Mouse (Mus musculus) intestine, embryonic 16.5 days (tissue): ENCODE results near the gene Olfr561. TPM values are rescaled to one million over a fixed set of nuclear protein-coding genes. Genes with fewer than 3 reads are reported as not detected.

ENCODE experiments used
- ATAC-seq: fragments of 200-750 bp; cut with Nextera tagmentation; 2 replicates; pipeline ENCODE4 v1.8.0; 2017; ENCODE audit warnings: moderate TSS enrichment, moderate library complexity
- H3K27ac ChIP-seq: fragments of 300-500 bp; sonication (generic); 2 replicates; pipeline ENCODE4 v1.5.1; 2014; ENCODE audit warnings: mild to moderate bottlenecking, low read length
- H3K27me3 ChIP-seq: fragments of 300-500 bp; sonication (generic); replicated peaks from 2 replicates; pipeline ENCODE4 v1.6.1; 2014; ENCODE audit warnings: low read length, control low read depth, mixed read lengths; ENCODE audit not compliant: control insufficient read depth, insufficient read depth
- H3K36me3 ChIP-seq: fragments of 300-500 bp; sonication (generic); 2 replicates; pipeline ENCODE4 v1.6.1; 2014; ENCODE audit warnings: low read length, control low read depth; ENCODE audit not compliant: control insufficient read depth, insufficient read depth
- H3K4me1 ChIP-seq: fragments of 300-500 bp; sonication (generic); 2 replicates; pipeline ENCODE4 v1.6.1; 2014; ENCODE audit warnings: low read length, control low read depth, mixed read lengths; ENCODE audit not compliant: control insufficient read depth, insufficient read depth
- H3K4me2 ChIP-seq: fragments of 300-500 bp; sonication (generic); 2 replicates; pipeline ENCODE4 v1.6.1; 2014; ENCODE audit warnings: low read depth, low read length, control low read depth
- H3K4me3 ChIP-seq: fragments of 300-500 bp; sonication (generic); 2 replicates; pipeline ENCODE4 v1.5.1; 2014; ENCODE audit warnings: mild to moderate bottlenecking, low read length
- H3K9ac ChIP-seq: fragments of 300-500 bp; sonication (generic); 2 replicates; pipeline ENCODE4 v1.6.1; 2014; ENCODE audit warnings: low read depth, low read length
- H3K9me3 ChIP-seq: fragments of 300-500 bp; sonication (generic); 2 replicates; pipeline ENCODE4 v1.6.1; 2016; ENCODE audit warnings: low read length, control low read depth; ENCODE audit not compliant: control insufficient read depth
- WGBS: fragments of 180-500 bp; shearing (Covaris S2); extraction: QIAGEN DNeasy Blood & Tissue Kit; methylation state at CpG from one replicate; pipeline ENCODE4 v1.1.7; 2014; 5-methylcytosine and 5-hydroxymethylcytosine counted together
- polyA plus RNA-seq: library from polyadenylated mRNA; unstranded; fragments of >200 nt; fragmentation: Nextera tagmentation; extraction: Ambion mirVana; gene quantifications from 2 replicates; pipeline ENCODE4 v1.2.1, GENCODE M21; 2015

Olfr561 gene
- not detected in 2 replicates for polyA plus RNA-seq

- no peaks in the 10 kb centered on the region for H3K27me3 ChIP-seq
- no peak within 1 kb of the TSS for H3K9ac ChIP-seq
- 74% methylated on average over 2 of the region's 2 CpGs for WGBS
- H3K4me1 ChIP-seq, result no peaks in the 10 kb centered on the region
- no peaks in the 10 kb centered on the region for H3K9me3 ChIP-seq
- H3K36me3 ChIP-seq, result no peaks in the 10 kb centered on the region
- no peak within 1 kb of the TSS for H3K4me3 ChIP-seq
- H3K4me2 ChIP-seq, result no peak within 1 kb of the TSS
- ATAC-seq, result no peak
- no peak within 1 kb of the TSS for H3K27ac ChIP-seq
Measured at GRCm38 (mm10) chr7:102770921-102771320, at the start of gene Olfr561. Olfr561 (plus strand) TSS chr7:102771221.

DNA sequence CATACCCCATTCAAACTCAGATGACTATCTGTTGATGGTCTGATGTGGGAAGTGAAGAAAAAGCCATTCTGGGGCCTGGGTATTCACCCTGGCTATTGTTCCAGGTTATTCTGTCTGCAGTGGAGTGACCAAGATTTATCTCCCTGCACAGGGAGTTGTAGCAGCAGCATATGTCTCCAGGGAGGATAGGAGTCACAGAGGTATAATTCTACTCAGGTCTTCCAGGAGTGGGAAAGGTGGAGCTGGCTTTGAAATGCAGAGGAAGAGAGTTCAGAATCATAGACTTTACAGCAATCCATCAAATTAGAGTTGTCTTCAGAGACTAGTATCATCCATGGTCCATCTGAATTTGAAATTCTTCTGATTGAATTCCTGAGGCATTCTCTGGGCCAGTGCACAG is 43.6 kb upstream of the Olfr561 start, which contains the start of gene Olfr559:
Gene Olfr559, minus strand, starts transcription at position 101 of the 400 bp plus-strand sequence.
- Histone ChIP-seq H3K4me2 (no peak within 1 kb of the TSS), H3K27ac (no peak within 1 kb of the TSS), H3K9me3 (no peaks in the 10 kb centered on the region), H3K9ac (no peak within 1 kb of the TSS), H3K27me3 (no peaks in the 10 kb centered on the region), H3K4me3 (no peak within 1 kb of the TSS), H3K36me3 (no peaks in the 10 kb centered on the region), H3K4me1 (no peaks in the 10 kb centered on the region)
- no peak for ATAC-seq

DNA sequence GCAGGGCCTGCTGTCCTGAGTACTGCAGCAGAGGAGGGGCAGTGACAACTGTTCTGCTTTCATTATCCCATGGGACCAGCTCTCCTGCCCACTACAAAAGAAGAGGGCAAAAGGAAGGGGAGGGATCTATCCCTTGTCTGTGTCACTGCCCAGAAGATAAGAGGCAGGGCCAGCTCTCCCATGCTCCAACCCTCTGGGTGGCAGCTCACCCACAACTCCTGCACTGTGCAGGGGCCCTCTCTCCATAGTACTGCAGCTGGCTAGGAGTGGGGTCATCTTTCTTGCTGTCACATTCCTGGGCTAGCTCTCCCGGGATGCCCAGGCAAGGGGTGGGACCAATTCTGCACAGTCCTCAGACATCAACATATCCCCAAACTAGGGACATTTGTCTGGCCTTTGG is 37.2 kb upstream of the Olfr561 start:
- Histone ChIP-seq H3K4me1 (no peaks in the 10 kb centered on the region), H3K27ac (no peak overlapping the region), H3K9me3 (no peaks in the 10 kb centered on the region), H3K27me3 (no peaks in the 10 kb centered on the region), H3K36me3 (no peaks in the 10 kb centered on the region), H3K4me2 (no peak overlapping the region), H3K4me3 (no peak overlapping the region), H3K9ac (no peak overlapping the region)
- WGBS, result 44% methylated on average over 1 of the region's 1 CpGs
- no peak for ATAC-seq

DNA sequence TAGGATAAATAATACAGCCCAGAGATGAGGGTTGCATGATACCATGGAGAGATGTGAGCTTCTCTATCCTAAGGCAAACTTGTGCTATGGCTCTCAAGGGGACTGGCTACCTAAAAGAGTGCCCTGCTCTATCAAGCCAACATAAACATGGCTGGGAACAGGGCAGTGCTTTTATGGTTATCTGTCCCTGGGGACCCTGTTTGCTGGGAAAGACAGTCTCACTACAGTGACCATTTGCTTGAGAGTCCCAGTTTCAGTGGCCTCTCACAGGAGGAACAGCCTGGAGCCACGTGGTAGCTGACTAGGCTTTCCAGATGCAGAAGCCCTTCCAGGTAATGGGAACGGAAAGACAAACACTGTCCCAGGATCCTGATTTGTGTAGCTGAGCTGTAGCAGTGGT is 33.3 kb upstream of the Olfr561 start:
- no peaks in the 10 kb centered on the region for H3K4me1 ChIP-seq
- no peak overlapping the region for H3K4me3 ChIP-seq
- no peaks in the 10 kb centered on the region for H3K27me3 ChIP-seq
- H3K27ac ChIP-seq, result no peak overlapping the region
- H3K36me3 ChIP-seq, result no peaks in the 10 kb centered on the region
- H3K9me3 ChIP-seq, result no peaks in the 10 kb centered on the region
- no peak overlapping the region for H3K9ac ChIP-seq
- no peak for ATAC-seq
- no peak overlapping the region for H3K4me2 ChIP-seq
- 36% methylated on average over 2 of the region's 2 CpGs for WGBS

- Histone ChIP-seq H3K9ac (no peak overlapping the region), H3K9me3 (no peaks in the 10 kb centered on the region), H3K4me2 (no peak overlapping the region), H3K4me3 (no peak overlapping the region), H3K27me3 (no peaks in the 10 kb centered on the region), H3K36me3 (no peaks in the 10 kb centered on the region), H3K27ac (no peak overlapping the region), H3K4me1 (no peaks in the 10 kb centered on the region)
- no peak for ATAC-seq
- WGBS, result 15% methylated on average over 1 of the region's 1 CpGs
Measured at GRCm38 (mm10) chr7:102752086-102752485, 18.9 kb upstream of the Olfr561 start.

DNA sequence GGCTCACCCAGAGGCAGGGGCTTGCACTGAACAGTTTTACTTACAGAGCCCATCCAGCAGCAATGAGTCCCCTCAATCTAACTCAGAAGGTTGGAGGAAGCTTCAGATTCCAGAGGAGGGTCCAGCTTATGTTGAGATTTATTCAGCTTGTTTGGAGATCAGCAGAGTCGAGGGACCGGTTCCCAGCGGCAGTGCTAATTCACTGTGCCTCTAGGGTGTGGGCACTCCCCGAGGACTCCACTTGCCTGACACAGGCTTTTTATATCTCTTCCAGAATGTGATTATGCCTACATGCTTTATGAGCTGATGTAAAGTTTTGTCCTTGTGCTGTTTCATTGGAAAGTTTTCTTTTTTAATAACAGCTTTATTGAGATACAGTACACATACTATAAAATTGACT is 11.8 kb upstream of the Olfr561 start, which contains the start of the genes Olfr560 and Olfr78:
Gene Olfr560, minus strand, starts transcription at position 101 of the 400 bp plus-strand sequence.
Gene Olfr78, minus strand, starts transcription at position 206 of the 400 bp plus-strand sequence.
- H3K4me3 ChIP-seq, result no peak within 1 kb of the TSS
- ATAC-seq, result no peak
- H3K27ac ChIP-seq, result no peak within 1 kb of the TSS
- H3K36me3 ChIP-seq, result no peaks in the 10 kb centered on the region
- no peaks in the 10 kb centered on the region for H3K9me3 ChIP-seq
- H3K9ac ChIP-seq, result no peak within 1 kb of the TSS
- H3K4me1 ChIP-seq, result no peaks in the 10 kb centered on the region
- WGBS, result 68% methylated on average over 4 of the region's 4 CpGs
- H3K4me2 ChIP-seq, result no peak within 1 kb of the TSS
- no peaks in the 10 kb centered on the region for H3K27me3 ChIP-seq

- H3K36me3 ChIP-seq, result no peaks in the 10 kb centered on the region
- H3K9ac ChIP-seq, result no peak within 1 kb of the TSS
- no peak within 1 kb of the TSS for H3K4me2 ChIP-seq
- no peak within 1 kb of the TSS for H3K4me3 ChIP-seq
- H3K4me1 ChIP-seq, result no peaks in the 10 kb centered on the region
- no peaks in the 10 kb centered on the region for H3K27me3 ChIP-seq
- ATAC-seq, result no peak
- no peaks in the 10 kb centered on the region for H3K9me3 ChIP-seq
- no peak within 1 kb of the TSS for H3K27ac ChIP-seq
Measured at GRCm38 (mm10) chr7:102803180-102803579, 32.2 kb downstream of the Olfr561 start, which contains the start of gene Olfr564. Olfr564 (plus strand) TSS chr7:102803480.

Other genes with a start within 250 kb of the Olfr561 start
- not detected in 2 replicates for gene Olfr547, start 236.5 kb upstream of the Olfr561 start, polyA plus RNA-seq
- not detected in 2 replicates for gene Olfr548-ps1, start 230.3 kb upstream of the Olfr561 start, polyA plus RNA-seq
- not detected in 2 replicates for gene Olfr549, start 221.4 kb upstream of the Olfr561 start, polyA plus RNA-seq
- gene Trim21, start 205.7 kb upstream of the Olfr561 start, polyA plus RNA-seq, result 0.32 and 0.50 TPM in 2 replicates
- gene Olfr550, start 199.8 kb upstream of the Olfr561 start, polyA plus RNA-seq, result not detected in 2 replicates
- gene Olfr551, start 179.3 kb upstream of the Olfr561 start, polyA plus RNA-seq, result not detected in 2 replicates
- gene Olfr552, start 173.5 kb upstream of the Olfr561 start, polyA plus RNA-seq, result not detected in 2 replicates
- not detected in 2 replicates for gene Olfr553, start 153.0 kb upstream of the Olfr561 start, polyA plus RNA-seq
- gene Olfr554, start 132.8 kb upstream of the Olfr561 start, polyA plus RNA-seq, result not detected in 2 replicates
- not detected in 2 replicates for gene Olfr555, start 112.4 kb upstream of the Olfr561 start, polyA plus RNA-seq
- gene Olfr556, start 106.3 kb upstream of the Olfr561 start, polyA plus RNA-seq, result not detected in 2 replicates
- gene Trim68, start 83.9 kb upstream of the Olfr561 start, polyA plus RNA-seq, result 9.3 and 9.6 TPM in 2 replicates
- gene Olfr557, start 75.3 kb upstream of the Olfr561 start, polyA plus RNA-seq, result not detected in 2 replicates
- gene Olfr558, start 69.0 kb upstream of the Olfr561 start, polyA plus RNA-seq, result 0.22 and 0.26 TPM in 2 replicates
- gene Olfr33, start 52.2 kb upstream of the Olfr561 start, polyA plus RNA-seq, result not detected in 2 replicates
- not detected in 2 replicates for gene Olfr559, start 43.7 kb upstream of the Olfr561 start, polyA plus RNA-seq
- gene Olfr560, start 11.9 kb upstream of the Olfr561 start, polyA plus RNA-seq, result not detected in 2 replicates
- gene Olfr78, start 11.8 kb upstream of the Olfr561 start, polyA plus RNA-seq, result 0.39 and 0.58 TPM in 2 replicates
- not detected in 2 replicates for gene Olfr564, start 32.3 kb downstream of the Olfr561 start, polyA plus RNA-seq
- gene Olfr566, start 87.5 kb downstream of the Olfr561 start, polyA plus RNA-seq, result not detected in 2 replicates
- not detected in 2 replicates for gene Olfr568, start 105.9 kb downstream of the Olfr561 start, polyA plus RNA-seq
- not detected in 2 replicates for gene Olfr569, start 119.7 kb downstream of the Olfr561 start, polyA plus RNA-seq
- not detected in 2 replicates for gene Olfr570, start 123.4 kb downstream of the Olfr561 start, polyA plus RNA-seq
- gene Olfr571, start 146.3 kb downstream of the Olfr561 start, polyA plus RNA-seq, result not detected in 2 replicates
- not detected in 2 replicates for gene Olfr572, start 153.2 kb downstream of the Olfr561 start, polyA plus RNA-seq
- not detected in 2 replicates for gene Olfr573-ps1, start 171.4 kb downstream of the Olfr561 start, polyA plus RNA-seq
- not detected in 2 replicates for gene Olfr574, start 177.2 kb downstream of the Olfr561 start, polyA plus RNA-seq
- not detected in 2 replicates for gene Olfr575, start 187.6 kb downstream of the Olfr561 start, polyA plus RNA-seq
- not detected in 2 replicates for gene Olfr576, start 191.4 kb downstream of the Olfr561 start, polyA plus RNA-seq
- gene Olfr577, start 204.7 kb downstream of the Olfr561 start, polyA plus RNA-seq, result not detected in 2 replicates
- gene Olfr578, start 218.1 kb downstream of the Olfr561 start, polyA plus RNA-seq, result not detected in 2 replicates